Mouse (Mus musculus) myocyte (in vitro differentiated cells): ENCODE results near the gene Gba2.
"Not testable (repeated sequence)": the region's sequence is repeated elsewhere in the genome, so short reads cannot be mapped to it uniquely, and the experiment has no call there.

Experiments
- CEBPB ChIP-seq: IDR thresholded peaks from 2 replicates; pipeline ENCODE4 v1.6.1; 2011; ENCODE audit warnings: mild to moderate bottlenecking, moderate library complexity; ENCODE audit not compliant: poor library complexity, insufficient read depth, severe bottlenecking
- E2F4 ChIP-seq: IDR thresholded peaks from one replicate; pipeline ENCODE4 v1.6.1; 2011; ENCODE audit warnings: mild to moderate bottlenecking, control low read depth, moderate library complexity; ENCODE audit not compliant: insufficient read depth
- MYOG ChIP-seq, 3 experiments: IDR thresholded peaks; one replicate each; pipeline ENCODE4 v1.6.1; 2011; ENCODE audit warnings: control low read depth in 2 of 3, low read depth in 2 of 3, mild to moderate bottlenecking in 2 of 3; ENCODE audit not compliant: insufficient read length in 2 of 3, control insufficient read depth in 1 of 3, insufficient read depth in 1 of 3
- POLR2A ChIP-seq: IDR thresholded peaks from one replicate; pipeline ENCODE4 v1.6.1; 2011; ENCODE audit warnings: low read depth, mild to moderate bottlenecking, control low read depth, moderate library complexity; ENCODE audit not compliant: insufficient read length
- POLR2AphosphoS2 ChIP-seq: IDR thresholded peaks from one replicate; pipeline ENCODE4 v1.6.1; 2011; ENCODE audit warnings: low read depth, control low read depth; ENCODE audit not compliant: insufficient read length
- SRF ChIP-seq: IDR thresholded peaks from one replicate; pipeline ENCODE4 v1.6.1; 2011; ENCODE audit warnings: low read depth; ENCODE audit not compliant: control insufficient read depth, insufficient read length
- TCF12 ChIP-seq: IDR thresholded peaks from one replicate; pipeline ENCODE4 v1.6.1; 2011; ENCODE audit warnings: mild to moderate bottlenecking, control low read depth; ENCODE audit not compliant: poor library complexity, insufficient read depth, severe bottlenecking
- TCF3 ChIP-seq: IDR thresholded peaks from one replicate; pipeline ENCODE4 v1.6.1; 2011; ENCODE audit warnings: low read depth, control low read depth; ENCODE audit not compliant: insufficient read length
- USF1 ChIP-seq: IDR thresholded peaks from one replicate; pipeline ENCODE4 v1.6.1; 2011; ENCODE audit warnings: low read depth, mild to moderate bottlenecking, control low read depth, moderate library complexity

- TF ChIP-seq MYOG (IDR thresholded peaks at IDR 0.05; ENCODE audit: control insufficient read depth in 1 of 3, insufficient read depth in 1 of 3, insufficient read length in 2 of 3, low read depth in 2 of 3); USF1; TCF3; POLR2AphosphoS2; POLR2A; CEBPB; SRF; E2F4; TCF12: not testable (repeated sequence)
Measured at GRCm38 (mm10) chr4:43551854-43552253, 26.8 kb downstream of the Gba2 start.
